Mouse (Mus musculus) E14TG2a.4 (cell line): ENCODE data around the gene Ccdc171.

Experiments used
- CTCF ChIP-seq: conservative IDR thresholded peaks from 2 replicates; pipeline ENCODE4 v1.5.1; 2014; ENCODE audit warnings: low read length
- NANOG ChIP-seq: IDR thresholded peaks from 2 replicates; pipeline ENCODE4 v1.6.1; 2014; ENCODE audit warnings: borderline replicate concordance, low read length, mixed read lengths
- POU5F1 ChIP-seq: IDR thresholded peaks from 2 replicates; pipeline ENCODE4 v1.6.1; 2014; ENCODE audit warnings: low read length, borderline replicate concordance

DNA sequence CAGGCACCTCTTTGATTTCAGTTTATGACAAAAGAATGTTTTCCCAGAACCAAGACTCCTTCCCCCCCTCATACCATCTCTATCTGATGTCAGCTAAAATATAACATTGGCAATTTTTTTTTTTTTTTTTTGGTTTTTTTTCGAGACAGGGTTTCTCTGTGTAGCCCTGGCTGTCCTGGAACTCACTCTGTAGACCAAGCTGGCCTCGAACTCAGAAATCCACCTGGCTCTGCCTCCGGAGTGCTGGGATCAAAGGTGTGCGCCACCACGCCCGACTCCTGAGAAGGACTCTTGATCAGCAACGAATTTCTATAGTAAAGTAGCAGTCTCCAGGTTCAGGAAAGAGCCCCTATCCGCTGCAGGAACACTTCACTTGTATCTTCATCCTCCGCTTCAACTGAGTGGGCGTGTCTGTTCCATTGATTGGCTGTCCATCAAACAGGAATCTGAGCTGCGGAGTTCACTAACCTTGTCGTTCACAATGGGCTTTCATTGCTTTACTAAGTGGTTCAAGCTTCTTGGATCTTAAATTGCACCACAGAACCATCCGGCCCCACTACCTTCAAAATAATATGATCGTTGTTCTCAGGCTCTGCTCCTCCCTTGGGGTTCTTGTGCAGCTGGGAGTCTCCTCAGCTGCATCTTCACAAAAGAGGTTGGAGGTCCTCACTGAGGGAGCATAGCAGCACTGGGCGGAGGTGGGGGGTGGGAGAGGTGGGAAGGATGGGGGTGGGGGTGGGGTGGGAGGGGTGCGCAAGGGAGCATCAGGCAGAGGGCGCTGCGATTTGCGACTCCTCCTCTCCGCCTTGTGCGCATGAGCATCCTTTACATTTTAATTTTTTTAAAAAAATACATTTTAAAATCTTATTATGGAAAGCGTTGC is 24.9 kb upstream of the Ccdc171 start:
- TF ChIP-seq CTCF (no peak), POU5F1 (no peak), NANOG (peak; percentile 79; the same call in 1 of the 2 replicates)
